Mouse (Mus musculus) CH12.LX (cell line): ENCODE measurements around the gene Wasl. TPM values are rescaled to one million over a fixed set of nuclear protein-coding genes. Genes with fewer than 3 reads are reported as not detected.

Experiments used
- DNase-seq: peaks from one replicate; pipeline ENCODE4 v3.0.0-alpha.2; 2013; ENCODE audit errors: extremely low read depth
- H3K27ac ChIP-seq: 2 replicates; pipeline ENCODE4 v1.5.1; 2012; ENCODE audit warnings: low read depth, mild to moderate bottlenecking, control low read depth, moderate library complexity; ENCODE audit not compliant: insufficient read depth
- H3K27me3 ChIP-seq: replicated peaks from 2 replicates; pipeline ENCODE3; 2012; ENCODE audit warnings: inconsistent platforms
- H3K36me3 ChIP-seq, 2 experiments: replicated peaks in 1 of 2; 2 replicates each; pipeline versions ENCODE3 to v1.6.1; 2012; ENCODE audit warnings: inconsistent platforms in 1 of 2, low read length in 1 of 2, mild to moderate bottlenecking in 1 of 2, mixed read lengths in 1 of 2, moderate library complexity in 1 of 2; ENCODE audit not compliant: control insufficient read depth in 1 of 2, insufficient read depth in 1 of 2
- H3K4me1 ChIP-seq, 2 experiments: 2 replicates each; pipeline ENCODE4 v1.6.1; 2012; ENCODE audit warnings: inconsistent platforms in 1 of 2, moderate library complexity in 1 of 2; ENCODE audit not compliant: insufficient read depth in 2 of 2, control insufficient read depth in 1 of 2
- H3K4me2 ChIP-seq: 2 replicates; pipeline ENCODE4 v1.6.1; 2012; ENCODE audit warnings: low read depth, mild to moderate bottlenecking, control low read depth; ENCODE audit not compliant: poor library complexity, insufficient read depth, severe bottlenecking
- H3K4me3 ChIP-seq, 3 experiments: fragments of 150-350 bp in 1 of 3; sonication (generic) in 1 of 3; replicated peaks in 1 of 3; 2 replicates each; pipeline versions ENCODE3 to v1.5.1; 2011 to 2012; ENCODE audit warnings: low read depth in 2 of 3, low read length in 2 of 3, mild to moderate bottlenecking in 2 of 3, moderate library complexity in 2 of 3, control low read depth in 1 of 3, improper control_type of control experiment in 1 of 3, inconsistent platforms in 1 of 3, mixed read lengths in 1 of 3; ENCODE audit not compliant: poor library complexity in 1 of 3
- H3K79me2 ChIP-seq: replicated peaks from 2 replicates; pipeline ENCODE4 v1.6.1; 2012; ENCODE audit warnings: mild to moderate bottlenecking, moderate library complexity; ENCODE audit not compliant: control insufficient read depth, poor library complexity, insufficient read depth, severe bottlenecking; ENCODE audit errors: extremely low read depth
- H3K9ac ChIP-seq: 2 replicates; pipeline ENCODE4 v1.6.1; 2012; ENCODE audit warnings: low read depth, mild to moderate bottlenecking, control low read depth, moderate library complexity; ENCODE audit not compliant: insufficient read depth
- H3K9me3 ChIP-seq: replicated peaks from 2 replicates; pipeline ENCODE3; 2012; ENCODE audit warnings: low read length, inconsistent platforms, mixed read lengths
- CTCF ChIP-seq, 2 experiments: IDR thresholded peaks in 1 of 2; conservative IDR thresholded peaks in 1 of 2; 2 replicates each; pipeline ENCODE4 v1.5.1; 2011 to 2012; ENCODE audit warnings: low read depth in 2 of 2, low read length in 2 of 2, improper control_type of control experiment in 1 of 2, inconsistent platforms in 1 of 2, mild to moderate bottlenecking in 1 of 2, moderate library complexity in 1 of 2
- E2F4 ChIP-seq: IDR thresholded peaks from 2 replicates; pipeline ENCODE4 v1.6.1; 2011; ENCODE audit warnings: low read depth, low read length, improper control_type of control experiment; ENCODE audit not compliant: insufficient replicate concordance
- EP300 ChIP-seq: IDR thresholded peaks from 2 replicates; pipeline ENCODE4 v1.6.1; 2011; ENCODE audit warnings: low read length, improper control_type of control experiment
- ETS1 ChIP-seq: conservative IDR thresholded peaks from 2 replicates; pipeline ENCODE4 v1.6.1; 2012; ENCODE audit warnings: low read depth, mild to moderate bottlenecking, inconsistent platforms, low read length, improper control_type of control experiment, moderate library complexity
- MAFK ChIP-seq: IDR thresholded peaks from 2 replicates; pipeline ENCODE4 v1.6.1; 2011; ENCODE audit warnings: low read length, improper control_type of control experiment; ENCODE audit not compliant: insufficient replicate concordance
- MAZ ChIP-seq: IDR thresholded peaks from 2 replicates; pipeline ENCODE4 v1.6.1; 2012; ENCODE audit warnings: low read depth, mild to moderate bottlenecking, inconsistent platforms, low read length, improper control_type of control experiment, moderate library complexity
- MEF2A ChIP-seq: IDR thresholded peaks from 2 replicates; pipeline ENCODE4 v1.6.1; 2014; ENCODE audit warnings: low read depth, mild to moderate bottlenecking, inconsistent platforms, low read length, improper control_type of control experiment, borderline replicate concordance
- PAX5 ChIP-seq: IDR thresholded peaks from 2 replicates; pipeline ENCODE4 v1.6.1; 2012; ENCODE audit warnings: low read length, inconsistent platforms, mixed read lengths
- POLR2A ChIP-seq: IDR thresholded peaks from 2 replicates; pipeline ENCODE4 v1.6.1; 2011; ENCODE audit warnings: low read depth, mild to moderate bottlenecking, improper control_type of control experiment, low read length
- POLR2AphosphoS2 ChIP-seq: IDR thresholded peaks from 2 replicates; pipeline ENCODE4 v1.6.1; 2011; ENCODE audit warnings: low read depth, low read length, improper control_type of control experiment
- RAD21 ChIP-seq: IDR thresholded peaks from 2 replicates; pipeline ENCODE4 v1.6.1; 2011; ENCODE audit warnings: low read depth, mild to moderate bottlenecking, low read length, improper control_type of control experiment, moderate library complexity
- SIN3A ChIP-seq: IDR thresholded peaks from 2 replicates; pipeline ENCODE4 v1.6.1; 2012; ENCODE audit warnings: low read length, improper control_type of control experiment, inconsistent platforms
- SMC3 ChIP-seq: IDR thresholded peaks from 2 replicates; pipeline ENCODE4 v1.6.1; 2011; ENCODE audit warnings: low read depth, low read length, improper control_type of control experiment
- TBP ChIP-seq: conservative IDR thresholded peaks from 2 replicates; pipeline ENCODE4 v1.6.1; 2011; ENCODE audit warnings: low read depth, low read length, improper control_type of control experiment
- USF2 ChIP-seq: conservative IDR thresholded peaks from 2 replicates; pipeline ENCODE4 v1.6.1; 2011; ENCODE audit warnings: low read depth, low read length, improper control_type of control experiment
- ZC3H11A ChIP-seq: IDR thresholded peaks from 2 replicates; pipeline ENCODE4 v1.6.1; 2012; ENCODE audit warnings: low read depth, mild to moderate bottlenecking, inconsistent platforms, low read length, improper control_type of control experiment
- ZKSCAN1 ChIP-seq: IDR thresholded peaks from 2 replicates; pipeline ENCODE4 v1.6.1; 2012; ENCODE audit warnings: low read depth, inconsistent platforms, low read length, improper control_type of control experiment, borderline replicate concordance
- ZMIZ1 ChIP-seq: IDR thresholded peaks from 2 replicates; pipeline ENCODE4 v1.6.1; 2012; ENCODE audit warnings: low read depth, mild to moderate bottlenecking, inconsistent platforms, low read length, improper control_type of control experiment
- dilution Hi-C: fragments of 300-500 bp; cut with MboI; formaldehyde crosslinking; loops from 2 replicates; pipeline ENCODE4 v1.14.3; 2020; ENCODE audit warnings: low sequenced_read_pairs; ENCODE audit not compliant: extremely low pct_unique_long_range_greater_than_20kb, extremely low pct_ligation_motif_present
- in situ Hi-C: fragments of 300-500 bp; cut with MboI; formaldehyde crosslinking; loops from 3 replicates; pipeline ENCODE4 v1.14.3; 2019; ENCODE audit warnings: low sequenced_read_pairs, low pct_ligation_motif_present, low pct_unique_long_range_greater_than_20kb, mixed read lengths
- polyA plus RNA-seq: library from polyadenylated mRNA; unstranded; fragments of >175 nt; gene quantifications from 2 replicates; pipeline ENCODE4 v1.2.1, GENCODE M21; 2012; ENCODE audit warnings: low read depth; ENCODE audit not compliant: insufficient read length
- total RNA-seq, 2 experiments: library from RNA; depleted of rRNA; stranded (reverse); fragments of 300-350 nt in 1 of 2; fragments of >200 nt in 1 of 2; gene quantifications; 2 replicates each; pipeline ENCODE4 v1.2.3; 2012 to 2014

Wasl gene
- total and polyA plus RNA-seq, 3 experiments, result 3.9 to 8.4 (median 7.6) TPM

DNA sequence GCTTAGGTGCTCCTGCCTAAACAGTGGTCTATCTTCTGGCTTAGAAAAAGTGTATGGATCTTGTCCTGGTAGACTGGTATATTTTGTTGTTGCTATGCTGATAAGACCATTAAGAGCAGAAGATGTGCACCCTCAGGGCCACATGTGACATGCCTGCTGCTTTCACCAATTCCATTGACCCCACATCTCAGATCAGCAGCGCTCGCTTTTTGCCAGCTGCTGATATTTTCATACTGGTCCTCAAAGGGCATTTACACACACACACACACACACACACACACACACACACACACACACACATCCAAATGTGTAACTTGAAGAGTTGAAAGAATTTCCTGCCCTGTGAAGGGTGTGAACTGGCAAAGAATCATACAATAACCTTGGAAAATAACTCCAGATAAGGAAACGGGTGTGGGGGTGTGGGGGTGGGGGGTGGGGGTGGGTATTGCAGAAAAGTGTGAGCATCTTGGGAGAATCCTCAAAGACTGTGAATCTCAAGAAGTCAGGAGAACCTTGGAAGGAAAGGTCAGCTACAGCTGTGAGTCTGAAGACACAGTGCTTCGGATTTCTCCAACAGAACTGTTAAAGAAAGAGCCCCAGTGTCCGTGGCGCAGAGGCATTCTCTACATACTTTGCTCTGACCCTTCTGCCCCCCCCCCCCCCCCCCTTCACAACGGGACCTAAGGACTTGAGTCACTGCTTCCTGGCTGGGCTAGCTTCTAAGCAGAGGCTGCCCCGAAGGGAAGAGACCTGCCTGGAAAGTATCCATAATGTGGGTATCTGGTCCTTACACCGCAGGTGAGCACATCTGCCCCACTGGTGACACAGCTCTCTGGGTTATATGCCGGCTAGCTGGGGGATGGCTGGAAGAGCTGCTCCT, 79.1 kb downstream of the Wasl start:
- H3K36me3 ChIP-seq, result no peaks in the 10 kb centered on the region
- H3K27ac ChIP-seq, result no peak overlapping the region
- H3K4me3 ChIP-seq, result no peak overlapping the region
- DNase-seq, result no peak
- no peaks in the 10 kb centered on the region for H3K79me2 ChIP-seq
- no peaks in the 10 kb centered on the region for H3K27me3 ChIP-seq
- H3K4me2 ChIP-seq, result no peak overlapping the region
- in situ Hi-C loops (no loop called here), dilution Hi-C loops (no loop called here)
- TF ChIP-seq EP300, result no peak
- TF ChIP-seq POLR2A, result no peak
- no peak for TF ChIP-seq MAZ
- TF ChIP-seq ZKSCAN1, result no peak
- no peak for TF ChIP-seq CTCF (conservative IDR thresholded peaks at IDR 0.05 in 1 of 2, IDR thresholded peaks at IDR 0.05 in 1 of 2; ENCODE audit: low read depth in 2 of 2, low read length in 2 of 2)
- TF ChIP-seq RAD21, result no peak
- TF ChIP-seq ETS1, result no peak
- no peak for TF ChIP-seq MEF2A
- TF ChIP-seq POLR2AphosphoS2, result no peak
- TF ChIP-seq ZMIZ1, result no peak
- TF ChIP-seq TBP, result no peak
- no peak for TF ChIP-seq SMC3
- no peaks in the 10 kb centered on the region for H3K9me3 ChIP-seq
- peaks cover 0 to 8% of the 10 kb centered on the region in 2 experiments; a peak in 1 of 4 replicates for H3K4me1 ChIP-seq
- no peak overlapping the region for H3K9ac ChIP-seq

GRCm38 (mm10) chr6:24583456-24583855, 81.4 kb downstream of the Wasl start:
- TF ChIP-seq ETS1 (no peak), SIN3A (no peak), ZC3H11A (no peak), MEF2A (no peak), MAFK (no peak), TBP (no peak), USF2 (no peak), E2F4 (no peak), PAX5 (no peak)
- DNase-seq, result no peak
- dilution Hi-C loops (no loop called here), in situ Hi-C loops (no loop called here)
- Histone ChIP-seq H3K4me1 (peaks cover 0 to 8% of the 10 kb centered on the region in 2 experiments; a peak in 1 of 4 replicates), H3K79me2 (no peaks in the 10 kb centered on the region), H3K27ac (no peak overlapping the region), H3K4me2 (no peak overlapping the region), H3K4me3 (no peak overlapping the region), H3K9ac (no peak overlapping the region), H3K36me3 (no peaks in the 10 kb centered on the region), H3K27me3 (no peaks in the 10 kb centered on the region), H3K9me3 (no peaks in the 10 kb centered on the region)
